Comparison of ENCODE assay signal across 27 mouse cellular contexts in genomic region chr11:103646301-103646700, GRCm38 (mm10). TPM values are rescaled to one million over a fixed set of nuclear protein-coding genes. Genes with fewer than 3 reads are reported as not detected.
DNase-seq lines count a peak whose midpoint lies in the region; ATAC-seq lines count a peak whose summit lies in the region.
"Had no signal": no experiment of that assay in that cellular context is flagged by ENCODE, and none has a peak within 500 bp of the region (broad histone marks: within the 10 kb centered on the region; RNA-seq: fewer than 3 reads in every experiment).

No protein-coding gene starts in this region.

- no peaks in the 10 kb centered on the region for H3K9me3 ChIP-seq in limb, embryonic 10.5 days (replicated peaks)
- H3K9me3 ChIP-seq: forebrain, embryonic 10.5 days; forebrain, embryonic 15.5 days; heart, embryonic 10.5 days; hindbrain, embryonic 12.5 days had no signal

- no peak for ATAC-seq in inflammation-experienced regulatory T-cells, adult 6 months
- ATAC-seq: activated CD4-positive, CD25-positive, alpha-beta regulatory T cell, adult 4 months; forebrain, embryonic 15.5 days; hindbrain, embryonic 16.5 days had no signal

- no peak overlapping the region for H3K4me3 ChIP-seq in limb, embryonic 10.5 days
- H3K4me3 ChIP-seq: forebrain, embryonic 10.5 days; forebrain, embryonic 15.5 days; heart, adult 2 months; heart, embryonic 10.5 days; heart, embryonic 13.5 days; hindbrain, embryonic 12.5 days had no signal

- H3K27ac ChIP-seq in limb, embryonic 10.5 days, result 0 out of 2 replicates have a peak overlapping the region, but pooled peaks have one; percentile 12
- H3K27ac ChIP-seq: forebrain, embryonic 10.5 days; forebrain, embryonic 15.5 days; heart, adult 2 months; heart, embryonic 10.5 days; heart, embryonic 13.5 days; hindbrain, embryonic 12.5 days had no signal

- H3K4me1 ChIP-seq in limb, embryonic 10.5 days, result peaks cover 51% of the 10 kb centered on the region

- peaks cover 57% of the 10 kb centered on the region for H3K27me3 ChIP-seq in limb, embryonic 10.5 days (ENCODE audit: low read depth, poor library complexity, severe bottlenecking)

- 74% methylated on average over 6 of the region's 6 CpGs for WGBS in limb, embryonic 10.5 days

- DNase-seq in heart, adult 11 months, result peak; percentile 90
- no peak for DNase-seq in heart, postnatal 4 days
- peak; percentile 28 for DNase-seq in testis, postnatal 10 days (ENCODE audit: low spot score)
- no peak for DNase-seq in testis, postnatal 14 days (ENCODE audit: low spot score)
- DNase-seq in limb, embryonic 10.5 days (ENCODE audit: low spot score), result peak; percentile 30
- DNase-seq in kidney, adult 9 months, result no peak
- DNase-seq: adrenal gland, postnatal 10 days; adrenal gland, postnatal 36 days; B cell, adult 2 months; gastrocnemius, postnatal 25 days; heart, adult 2 months; heart, postnatal 14 days had no signal

- no peaks in the 10 kb centered on the region for H3K36me3 ChIP-seq in limb, embryonic 10.5 days
- H3K36me3 ChIP-seq: forebrain, embryonic 10.5 days; forebrain, embryonic 15.5 days; heart, embryonic 10.5 days; heart, embryonic 13.5 days; hindbrain, embryonic 12.5 days had no signal

RNA-seq across cellular contexts. Expression of gene Rprml, which starts 3.1 kb away (rescaled TPM):
- not detected for total RNA-seq in heart, postnatal 4 days (2021)
- polyA plus RNA-seq in limb, embryonic 10.5 days (2016; fragmentation: Nextera tagmentation; extraction: Ambion mirVana), result 0.48 and 1.0 TPM in 2 replicates
- polyA plus RNA-seq in inflammation-experienced regulatory T-cells, adult 6 months (2017; shearing (Covaris generic)), result not detected
- total RNA-seq: gastrocnemius, postnatal 25 days; heart, adult 2 months; heart, postnatal 14 days; hematopoietic stem cell, adult 5-6 weeks; MEL had no signal
- polyA plus RNA-seq: activated CD4-positive, CD25-positive, alpha-beta regulatory T cell, adult 4 months; embryonic facial prominence, embryonic 14.5 days; forebrain, embryonic 10.5 days; heart, adult 2 months; heart, embryonic 13.5 days; heart, embryonic 16.5 days; hindbrain, embryonic 12.5 days had no signal

RNA-seq across cellular contexts. Expression of gene Lyzl6, which starts 7.6 kb away (rescaled TPM):
- not detected for total RNA-seq in heart, postnatal 4 days (2021)
- not detected in 2 replicates for polyA plus RNA-seq in limb, embryonic 10.5 days (2016; fragmentation: Nextera tagmentation; extraction: Ambion mirVana)
- polyA plus RNA-seq in inflammation-experienced regulatory T-cells, adult 6 months (2017; shearing (Covaris generic)), result not detected
- total RNA-seq: adrenal gland, adult 18-20 months; adrenal gland, postnatal 10 days; adrenal gland, postnatal 36 days; gastrocnemius, adult 8-10 months; gastrocnemius, postnatal 25 days; heart, adult 2 months; heart, postnatal 14 days; hematopoietic stem cell, adult 5-6 weeks; MEL had no signal
- polyA plus RNA-seq: activated CD4-positive, CD25-positive, alpha-beta regulatory T cell, adult 4 months; embryonic facial prominence, embryonic 11.5 days; embryonic facial prominence, embryonic 14.5 days; forebrain, embryonic 10.5 days; forebrain, embryonic 15.5 days; heart, adult 2 months; heart, embryonic 10.5 days; heart, embryonic 13.5 days; heart, embryonic 16.5 days; hindbrain, embryonic 12.5 days; hindbrain, embryonic 16.5 days had no signal

RNA-seq across cellular contexts. Expression of gene Gm884, which starts 25.4 kb away (rescaled TPM):
- total RNA-seq in heart, postnatal 4 days (2021), result not detected
- polyA plus RNA-seq in limb, embryonic 10.5 days (2016; fragmentation: Nextera tagmentation; extraction: Ambion mirVana), result not detected in 2 replicates
- under 1 TPM in 1 of 3 experiments, not detected in 2; 0.05 TPM for polyA plus RNA-seq in inflammation-experienced regulatory T-cells, adult 6 months (2017; shearing (Covaris generic))
- total RNA-seq: adrenal gland, adult 18-20 months; adrenal gland, postnatal 10 days; adrenal gland, postnatal 36 days; gastrocnemius, adult 8-10 months; gastrocnemius, postnatal 25 days; heart, adult 2 months; heart, postnatal 14 days; hematopoietic stem cell, adult 5-6 weeks; MEL had no signal
- polyA plus RNA-seq: activated CD4-positive, CD25-positive, alpha-beta regulatory T cell, adult 4 months; embryonic facial prominence, embryonic 11.5 days; embryonic facial prominence, embryonic 14.5 days; forebrain, embryonic 10.5 days; forebrain, embryonic 15.5 days; heart, adult 2 months; heart, embryonic 10.5 days; heart, embryonic 13.5 days; heart, embryonic 16.5 days; hindbrain, embryonic 12.5 days; hindbrain, embryonic 16.5 days had no signal

RNA-seq across cellular contexts. Expression of gene Gosr2, which starts 51.4 kb away (rescaled TPM):
- 10 to 100 TPM; 60.0 to 62.1 TPM for total RNA-seq in heart, postnatal 4 days (2021)
- polyA plus RNA-seq in limb, embryonic 10.5 days (2016; fragmentation: Nextera tagmentation; extraction: Ambion mirVana), result 94.5 and 108 TPM in 2 replicates
- 10 to 100 TPM; 60.7 to 78.9 (median 72.4) TPM for polyA plus RNA-seq in inflammation-experienced regulatory T-cells, adult 6 months (2017; shearing (Covaris generic))

Comparison
In these comparisons a context has a peak if more than half of its experiments do, and no peak if none do; other contexts are left out.
1. DNase-seq: peak in heart, adult 11 months (single experiment), testis, postnatal 10 days (single experiment) and limb, embryonic 10.5 days (single experiment); none in heart, postnatal 4 days (single experiment), testis, postnatal 14 days (single experiment) and kidney, adult 9 months (single experiment).